ENCODE assay signal across 14 mouse cellular contexts in the genomic region with DNA sequence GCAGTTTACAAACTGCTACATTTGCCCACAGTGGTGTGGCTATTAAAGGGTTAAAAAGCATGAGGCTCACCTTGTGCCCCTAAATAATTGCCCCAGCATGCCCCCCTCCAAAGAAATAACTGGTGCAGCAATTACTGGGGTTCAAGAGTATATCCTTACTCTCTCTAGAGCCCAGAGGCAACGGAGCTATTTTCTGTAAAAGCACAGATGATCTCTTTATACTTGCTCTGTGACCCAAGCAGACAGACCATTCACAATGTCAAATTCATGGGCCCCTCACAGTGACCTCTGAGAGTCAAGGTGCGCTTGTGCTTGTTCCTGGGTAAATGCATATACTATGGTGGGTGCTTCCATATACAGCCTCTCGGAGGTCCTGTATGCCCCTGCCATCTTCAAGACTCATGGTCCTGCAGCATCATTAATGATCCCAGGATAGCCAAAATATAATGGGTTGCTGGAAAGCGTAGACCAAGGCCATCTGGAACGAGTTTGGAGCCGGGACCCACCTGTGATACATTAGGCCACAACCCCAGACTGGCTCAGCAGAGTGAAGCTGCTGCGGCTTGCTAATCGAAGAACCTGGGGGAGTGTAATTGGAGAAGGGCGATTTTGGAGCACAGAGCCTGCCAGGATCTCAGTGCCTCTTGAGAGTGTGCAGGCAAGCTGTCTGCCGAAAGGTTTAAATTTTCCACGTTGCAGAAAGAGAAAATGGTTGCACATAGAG.
DNase-seq lines count a peak whose midpoint lies in the region; ATAC-seq and TF ChIP-seq lines count a peak whose summit lies in the region.
"Had no signal": no experiment of that assay in that cellular context is flagged by ENCODE, and none has a peak within 500 bp of the region (broad histone marks: within the 10 kb centered on the region; RNA-seq: fewer than 3 reads in every experiment).

No protein-coding gene starts in this region.

- 30% methylated on average over 11 of the region's 11 CpGs for WGBS in kidney, embryonic 15.5 days
- 18% methylated on average over 11 of the region's 11 CpGs for WGBS in embryonic facial prominence, embryonic 14.5 days
- WGBS in limb, embryonic 13.5 days = 5% methylated on average over 11 of the region's 11 CpGs

- ATAC-seq in kidney, embryonic 15.5 days (replicated peaks; ENCODE audit: low FRiP score) = 0 out of 2 replicates have a peak, but pooled peaks have one; percentile 58
- ATAC-seq in embryonic facial prominence, embryonic 14.5 days (ENCODE audit: low read depth) = peak; percentile 89
- peak; percentile 95 for ATAC-seq in limb, embryonic 13.5 days (ENCODE audit: low FRiP score, low read depth)
- ATAC-seq: inflammation-experienced regulatory T-cells, adult 6 months; midbrain, embryonic 15.5 days had no signal

- H3K4me2 ChIP-seq in kidney, embryonic 15.5 days = no peak overlapping the region
- H3K4me2 ChIP-seq in embryonic facial prominence, embryonic 14.5 days (ENCODE audit: low read depth, low read length) = no peak overlapping the region
- H3K4me2 ChIP-seq in limb, embryonic 13.5 days (replicated peaks) = peak overlapping the region; percentile 36
- H3K4me2 ChIP-seq: liver, embryonic 11.5 days; midbrain, embryonic 15.5 days had no signal

- H3K27me3 ChIP-seq in kidney, embryonic 15.5 days = no peaks in the 10 kb centered on the region
- H3K27me3 ChIP-seq in embryonic facial prominence, embryonic 14.5 days (replicated peaks; ENCODE audit: control insufficient read depth, insufficient read depth, low read length) = no peaks in the 10 kb centered on the region
- no peaks in the 10 kb centered on the region for H3K27me3 ChIP-seq in limb, embryonic 13.5 days
- H3K27me3 ChIP-seq: midbrain, embryonic 15.5 days had no signal

- no peak overlapping the region for H3K4me3 ChIP-seq in kidney, embryonic 15.5 days (replicated peaks)
- no peak overlapping the region for H3K4me3 ChIP-seq in embryonic facial prominence, embryonic 14.5 days (ENCODE audit: low read depth, low read length)
- no peak overlapping the region for H3K4me3 ChIP-seq in limb, embryonic 13.5 days
- H3K4me3 ChIP-seq in left cerebral cortex, adult 2 months = no peak overlapping the region
- H3K4me3 ChIP-seq: layer of hippocampus, adult 2 months; midbrain, embryonic 15.5 days had no signal

- H3K9me3 ChIP-seq in kidney, embryonic 15.5 days (replicated peaks) = no peaks in the 10 kb centered on the region
- H3K9me3 ChIP-seq in embryonic facial prominence, embryonic 14.5 days (ENCODE audit: control insufficient read depth, low read length) = no peaks in the 10 kb centered on the region
- H3K9me3 ChIP-seq in limb, embryonic 13.5 days = no peaks in the 10 kb centered on the region
- H3K9me3 ChIP-seq: midbrain, embryonic 15.5 days had no signal

- H3K36me3 ChIP-seq in kidney, embryonic 15.5 days = no peaks in the 10 kb centered on the region
- no peaks in the 10 kb centered on the region for H3K36me3 ChIP-seq in embryonic facial prominence, embryonic 14.5 days (ENCODE audit: control insufficient read depth, insufficient read depth, low read length)
- H3K36me3 ChIP-seq in limb, embryonic 13.5 days = no peaks in the 10 kb centered on the region
- H3K36me3 ChIP-seq: midbrain, embryonic 15.5 days had no signal

- no peak for DNase-seq in kidney, postnatal 4 days
- DNase-seq in embryo, embryonic 11 days = peak; percentile 87
- DNase-seq in embryonic facial prominence, embryonic 14.5 days (ENCODE audit: low spot score) = peak; percentile 95
- no peak for DNase-seq in left cerebral cortex, adult 2 months (ENCODE audit: extremely low spot score in 1 of 2, low spot score in 2 of 2)
- no peak for DNase-seq in urinary bladder, postnatal 14 days (ENCODE audit: low spot score)
- no peak for DNase-seq in urinary bladder, postnatal 10 days (ENCODE audit: low spot score)
- DNase-seq: adrenal gland, postnatal 10 days; lung, postnatal 14 days had no signal

- intact Hi-C loops in left cerebral cortex, adult 2 months (cut with DNase I) = no loop called here

- H3K4me1 ChIP-seq in kidney, embryonic 15.5 days = peaks cover 11% of the 10 kb centered on the region; the same call in 1 of the 2 replicates
- peaks cover 30% of the 10 kb centered on the region for H3K4me1 ChIP-seq in embryonic facial prominence, embryonic 14.5 days (ENCODE audit: control insufficient read depth, insufficient read depth, low read length)
- peaks cover 36% of the 10 kb centered on the region for H3K4me1 ChIP-seq in limb, embryonic 13.5 days
- H3K4me1 ChIP-seq: midbrain, embryonic 15.5 days had no signal

- H3K27ac ChIP-seq in kidney, embryonic 15.5 days = no peak overlapping the region
- H3K27ac ChIP-seq in embryonic facial prominence, embryonic 14.5 days (replicated peaks; ENCODE audit: low read depth, low read length) = peak overlapping the region; percentile 79
- H3K27ac ChIP-seq in limb, embryonic 13.5 days = peak overlapping the region; percentile 88
- H3K27ac ChIP-seq in left cerebral cortex, adult 2 months = no peak overlapping the region
- H3K27ac ChIP-seq: layer of hippocampus, adult 2 months; midbrain, embryonic 15.5 days had no signal

- no peak overlapping the region for H3K9ac ChIP-seq in kidney, embryonic 15.5 days
- no peak overlapping the region for H3K9ac ChIP-seq in embryonic facial prominence, embryonic 14.5 days (ENCODE audit: low read depth, low read length)
- no peak overlapping the region for H3K9ac ChIP-seq in limb, embryonic 13.5 days
- H3K9ac ChIP-seq: midbrain, embryonic 15.5 days had no signal

- TF ChIP-seq CTCF in left cerebral cortex, adult 2 months (IDR thresholded peaks at IDR 0.05) = no peak

Comparison
In these comparisons a context has a peak if more than half of its experiments do, and no peak if none do; other contexts are left out.
1. H3K27ac ChIP-seq: peak in embryonic facial prominence, embryonic 14.5 days (single experiment) and limb, embryonic 13.5 days (single experiment); none in kidney, embryonic 15.5 days (single experiment) and left cerebral cortex, adult 2 months (single experiment).
2. DNase-seq: peak in embryo, embryonic 11 days (single experiment) and embryonic facial prominence, embryonic 14.5 days (single experiment); none in kidney, postnatal 4 days (0 of 2), left cerebral cortex, adult 2 months (0 of 2), urinary bladder, postnatal 14 days (single experiment) and urinary bladder, postnatal 10 days (single experiment).
3. Peak in every context shown above with its lines, with median percentiles within 50 percentile points of each other: ATAC-seq.